ENCODE assay signal across 23 mouse cellular contexts in the genomic region with DNA sequence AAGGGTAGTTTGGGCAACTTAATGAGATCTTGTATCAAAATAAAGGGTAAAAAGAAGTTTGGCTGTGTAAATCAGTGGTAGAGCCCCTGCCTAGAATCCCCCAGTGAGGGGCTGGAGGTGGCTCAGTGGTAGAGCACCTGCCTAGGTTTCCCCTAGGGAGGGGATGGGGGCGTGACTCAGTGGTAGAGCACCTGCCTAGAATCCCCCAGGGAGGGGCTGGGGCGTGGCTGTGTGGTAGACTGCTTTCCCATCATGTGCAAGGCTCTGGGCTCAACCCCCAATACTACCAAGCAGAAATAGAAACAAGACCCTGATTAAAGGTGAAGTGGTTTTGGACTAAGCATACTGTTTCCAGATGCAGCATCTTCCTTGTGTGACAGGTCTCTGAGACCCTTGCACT. TPM values are rescaled to one million over a fixed set of nuclear protein-coding genes. Genes with fewer than 3 reads are reported as not detected.
"Had no signal": no experiment of that assay in that cellular context is flagged by ENCODE, and none has a peak within 500 bp of the region (broad histone marks: within the 10 kb centered on the region; RNA-seq: fewer than 3 reads in every experiment).

No protein-coding gene starts in this region.

- H3K27ac ChIP-seq: neural tube, embryonic 13.5 days; neural tube, embryonic 15.5 days; stomach, embryonic 15.5 days; stomach, postnatal 0 days had no signal

- H3K9ac ChIP-seq: neural tube, embryonic 13.5 days; neural tube, embryonic 15.5 days; stomach, embryonic 15.5 days had no signal

- H3K9me3 ChIP-seq: neural tube, embryonic 13.5 days; neural tube, embryonic 15.5 days; stomach, embryonic 15.5 days had no signal

- H3K36me3 ChIP-seq: neural tube, embryonic 13.5 days; neural tube, embryonic 15.5 days; stomach, embryonic 15.5 days had no signal

- H3K4me2 ChIP-seq: neural tube, embryonic 13.5 days; neural tube, embryonic 15.5 days; stomach, embryonic 15.5 days had no signal

- DNase-seq: retina, postnatal 1 day; right cerebral cortex, adult 18-20 months; right cerebral cortex, postnatal 14 days; right cerebral cortex, postnatal 25 days; right cerebral cortex, postnatal 4 days; spleen, adult 18-20 months; thymus, adult 18-20 months; thymus, adult 2 months; thymus, postnatal 14 days; thymus, postnatal 25 days; thymus, postnatal 36 days; thymus, postnatal 4 days had no signal

- H3K4me3 ChIP-seq: neural tube, embryonic 13.5 days; neural tube, embryonic 15.5 days; stomach, embryonic 15.5 days had no signal

- H3K4me1 ChIP-seq: stomach, embryonic 15.5 days had no signal

RNA-seq across cellular contexts. Expression of gene Uncx, which starts 21.4 kb away (rescaled TPM):
- total RNA-seq: neutrophil, adult 5-6 weeks had no signal
- polyA plus RNA-seq: small intestine, adult 2 months; spleen, adult 2 months; stomach, embryonic 14.5 days; stomach, embryonic 16.5 days; stomach, postnatal 0 days; testis, adult 2 months; urinary bladder, adult 2 months had no signal
